Mouse (Mus musculus) hindbrain, embryonic 10.5 days (tissue): ENCODE data around the gene Gm2174. TPM values are rescaled to one million over a fixed set of nuclear protein-coding genes. Genes with fewer than 3 reads are reported as not detected.

Experiments
- DNase-seq: peaks from one replicate; pipeline ENCODE4 v3.0.0-alpha.2; 2017; ENCODE audit warnings: low spot score
- H3K27ac ChIP-seq: fragments of 300-500 bp; sonication (generic); 2 replicates; pipeline ENCODE4 v1.5.1; 2016; ENCODE audit warnings: mild to moderate bottlenecking, moderate library complexity
- H3K27me3 ChIP-seq: fragments of 300-500 bp; sonication (generic); 2 replicates; pipeline ENCODE4 v1.6.1; 2016; ENCODE audit warnings: mild to moderate bottlenecking; ENCODE audit not compliant: poor library complexity, insufficient read depth, severe bottlenecking
- H3K36me3 ChIP-seq: fragments of 300-500 bp; sonication (generic); 2 replicates; pipeline ENCODE4 v1.6.1; 2016; ENCODE audit warnings: mild to moderate bottlenecking, moderate library complexity
- H3K4me1 ChIP-seq: fragments of 300-500 bp; sonication (generic); replicated peaks from 2 replicates; pipeline ENCODE4 v1.6.1; 2016; ENCODE audit warnings: mild to moderate bottlenecking
- H3K4me3 ChIP-seq: fragments of 300-500 bp; sonication (generic); 2 replicates; pipeline ENCODE4 v1.5.1; 2016; ENCODE audit warnings: mild to moderate bottlenecking, moderate library complexity
- H3K9me3 ChIP-seq: fragments of 300-500 bp; sonication (generic); 2 replicates; pipeline ENCODE4 v1.6.1; 2016; ENCODE audit warnings: mild to moderate bottlenecking, moderate library complexity
- WGBS: fragments of 180-500 bp; shearing (Covaris S2); methylation state at CpG from one replicate; pipeline ENCODE4 v1.1.7; 2016; 5-methylcytosine and 5-hydroxymethylcytosine counted together
- polyA plus RNA-seq: library from polyadenylated mRNA; unstranded; fragments of >200 nt; fragmentation: Nextera tagmentation; extraction: Ambion mirVana; gene quantifications from 2 replicates; pipeline ENCODE4 v1.2.1, GENCODE M21; 2016

Gene Gm2174
- 0.57 and 1.3 TPM in 2 replicates for polyA plus RNA-seq

DNA sequence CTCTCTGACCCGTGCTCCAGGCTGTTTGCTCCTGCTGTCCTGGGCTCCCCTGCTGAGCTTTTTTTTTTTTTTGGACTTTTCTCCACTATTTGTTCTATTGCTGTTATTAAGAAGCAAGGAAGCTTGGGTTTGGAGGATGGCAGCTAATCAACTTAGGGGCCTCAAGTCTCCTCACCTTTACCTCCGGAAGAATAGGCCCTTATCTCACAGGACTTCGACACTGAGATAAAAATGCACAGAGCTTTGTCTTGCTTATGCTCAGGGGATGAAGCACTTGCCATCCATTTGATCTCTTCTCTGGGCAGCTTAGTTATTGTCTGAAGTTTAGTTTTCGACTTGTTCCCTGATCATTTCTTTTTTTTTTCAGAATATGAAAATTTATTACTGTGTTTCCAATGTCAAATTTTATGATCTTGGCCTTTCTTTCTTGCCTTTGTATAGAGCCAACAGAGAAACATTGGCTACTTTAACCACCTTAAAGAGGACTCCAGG lies at the start of gene Gm2174:
Gene Gm2174 (plus strand): TSS at position 442 of the 492 bp plus-strand sequence.
- Histone ChIP-seq H3K27me3 (no peaks in the 10 kb centered on the region), H3K9me3 (no peaks in the 10 kb centered on the region), H3K36me3 (no peaks in the 10 kb centered on the region), H3K4me3 (no peak within 1 kb of the TSS), H3K27ac (no peak within 1 kb of the TSS), H3K4me1 (no peaks in the 10 kb centered on the region)
- WGBS: 75% methylated on average over 4 of the region's 4 CpGs
- DNase-seq: no peak

DNA sequence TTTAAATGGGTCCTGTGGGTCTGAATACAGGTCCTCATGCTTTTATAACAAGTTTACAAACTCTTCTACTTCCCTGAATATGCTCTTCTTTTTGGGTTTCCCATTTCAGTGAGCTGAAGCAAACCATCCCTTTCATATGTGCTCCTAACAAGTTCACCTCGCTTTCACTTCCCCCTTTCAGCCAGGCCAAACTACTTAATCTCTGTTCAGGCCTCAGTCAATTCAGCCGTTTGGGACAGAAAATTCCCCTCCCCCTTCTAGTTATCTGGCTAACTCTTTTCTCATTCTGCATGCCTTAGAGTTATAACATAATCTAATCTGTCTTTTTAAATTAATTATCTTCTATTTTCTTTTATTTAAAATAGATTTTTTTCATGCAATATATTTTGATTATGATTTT lies 43.1 kb upstream of the Gm2174 start:
- WGBS: 42% methylated on average over 2 of the region's 2 CpGs
- H3K27ac ChIP-seq: no peak overlapping the region
- no peak overlapping the region for H3K4me3 ChIP-seq
- H3K9me3 ChIP-seq: no peaks in the 10 kb centered on the region
- H3K27me3 ChIP-seq: no peaks in the 10 kb centered on the region
- H3K4me1 ChIP-seq: no peaks in the 10 kb centered on the region
- no peak for DNase-seq
- no peaks in the 10 kb centered on the region for H3K36me3 ChIP-seq

DNA sequence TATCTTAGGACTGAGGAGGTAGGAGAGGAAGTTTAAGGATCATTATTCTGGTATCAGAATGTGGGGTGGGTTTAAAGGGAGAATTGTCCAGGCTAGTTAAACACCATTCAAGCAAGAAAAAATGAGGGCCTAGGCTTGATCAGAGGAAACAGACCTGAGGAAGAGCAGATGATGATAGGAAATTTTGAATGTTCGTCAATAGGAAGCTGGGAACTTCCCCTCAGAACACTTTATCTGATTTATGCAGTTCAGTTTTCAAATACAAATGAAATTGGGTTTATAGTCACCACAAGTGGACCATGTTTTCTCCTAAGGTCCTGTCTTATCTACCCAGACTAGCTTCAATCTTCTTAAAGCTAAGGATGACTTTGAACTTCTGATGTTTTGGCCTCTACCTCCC lies 42.3 kb upstream of the Gm2174 start:
- H3K4me3 ChIP-seq: no peak overlapping the region
- no peak for DNase-seq
- no peaks in the 10 kb centered on the region for H3K36me3 ChIP-seq
- H3K27ac ChIP-seq: no peak overlapping the region
- H3K27me3 ChIP-seq: no peaks in the 10 kb centered on the region
- H3K4me1 ChIP-seq: no peaks in the 10 kb centered on the region
- H3K9me3 ChIP-seq: no peaks in the 10 kb centered on the region
- WGBS: 69% methylated on average over 1 of the region's 1 CpGs

DNA sequence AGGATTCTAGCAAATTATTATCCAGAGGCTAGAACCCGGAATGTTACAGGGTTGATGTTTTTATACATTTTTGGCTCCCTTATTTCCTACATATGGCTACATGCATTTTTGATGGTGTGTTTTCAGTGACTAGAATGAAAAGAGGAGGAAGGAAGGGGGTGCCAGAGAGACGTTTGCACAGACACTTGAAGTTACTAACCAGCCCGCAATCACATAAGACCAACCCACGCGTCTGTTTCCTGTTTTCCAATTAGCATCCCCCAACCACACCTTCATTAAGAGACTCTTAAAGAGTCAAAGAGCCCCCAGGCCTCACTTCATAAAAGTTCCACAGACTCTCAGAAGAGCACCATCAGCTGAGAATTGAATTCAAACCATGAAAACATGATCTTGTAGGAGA lies 41.6 kb upstream of the Gm2174 start:
- no peaks in the 10 kb centered on the region for H3K4me1 ChIP-seq
- H3K36me3 ChIP-seq: no peaks in the 10 kb centered on the region
- DNase-seq: no peak
- 81% methylated on average over 5 of the region's 5 CpGs for WGBS
- no peak overlapping the region for H3K4me3 ChIP-seq
- H3K27ac ChIP-seq: no peak overlapping the region
- no peaks in the 10 kb centered on the region for H3K27me3 ChIP-seq
- H3K9me3 ChIP-seq: no peaks in the 10 kb centered on the region

DNA sequence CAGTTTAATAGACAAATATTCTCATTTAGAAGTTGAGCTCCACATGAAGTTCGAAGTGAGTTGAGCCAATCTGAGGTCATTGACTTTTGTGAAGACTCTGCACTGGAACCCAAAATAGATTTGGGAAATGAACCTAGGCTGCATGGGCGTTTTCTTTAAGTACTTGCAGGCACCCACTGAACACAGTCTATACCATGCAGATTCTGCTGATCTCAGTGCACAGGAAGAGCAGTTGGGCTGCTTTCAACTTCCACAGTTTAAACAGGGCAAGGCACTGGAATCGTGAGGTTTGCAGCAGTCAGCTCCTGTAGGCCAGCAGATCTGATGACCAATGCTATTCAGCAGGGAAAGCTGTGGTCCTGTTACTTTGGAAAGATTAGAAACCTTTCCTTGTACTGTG lies 31.5 kb upstream of the Gm2174 start:
- Histone ChIP-seq H3K9me3 (no peaks in the 10 kb centered on the region), H3K4me3 (no peak overlapping the region), H3K27me3 (no peaks in the 10 kb centered on the region), H3K36me3 (no peaks in the 10 kb centered on the region), H3K27ac (no peak overlapping the region), H3K4me1 (no peaks in the 10 kb centered on the region)
- 81% methylated on average over 3 of the region's 3 CpGs for WGBS
- DNase-seq: no peak

DNA sequence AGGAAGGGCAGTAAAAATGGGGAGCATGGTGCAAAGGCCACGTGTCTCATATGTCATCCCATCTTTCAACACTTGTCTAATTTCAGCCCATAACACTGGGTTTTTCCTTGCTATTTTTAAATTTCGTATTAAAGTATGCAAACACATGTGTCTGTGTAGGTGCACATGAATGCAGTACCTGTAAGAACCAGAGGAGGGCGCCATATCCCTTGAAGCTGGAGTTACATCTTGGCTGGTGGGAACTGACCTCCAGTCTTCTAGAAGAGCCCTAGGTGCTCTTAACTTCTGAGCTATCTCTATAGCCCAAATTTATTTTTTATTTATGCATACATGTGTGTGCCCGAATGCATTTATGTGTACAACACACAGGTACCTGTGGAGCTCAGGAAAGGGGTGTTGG lies 30.2 kb upstream of the Gm2174 start:
- H3K9me3 ChIP-seq: no peaks in the 10 kb centered on the region
- no peaks in the 10 kb centered on the region for H3K27me3 ChIP-seq
- H3K4me3 ChIP-seq: no peak overlapping the region
- H3K4me1 ChIP-seq: no peaks in the 10 kb centered on the region
- DNase-seq: no peak
- no peaks in the 10 kb centered on the region for H3K36me3 ChIP-seq
- H3K27ac ChIP-seq: no peak overlapping the region
- 72% methylated on average over 4 of the region's 4 CpGs for WGBS

DNA sequence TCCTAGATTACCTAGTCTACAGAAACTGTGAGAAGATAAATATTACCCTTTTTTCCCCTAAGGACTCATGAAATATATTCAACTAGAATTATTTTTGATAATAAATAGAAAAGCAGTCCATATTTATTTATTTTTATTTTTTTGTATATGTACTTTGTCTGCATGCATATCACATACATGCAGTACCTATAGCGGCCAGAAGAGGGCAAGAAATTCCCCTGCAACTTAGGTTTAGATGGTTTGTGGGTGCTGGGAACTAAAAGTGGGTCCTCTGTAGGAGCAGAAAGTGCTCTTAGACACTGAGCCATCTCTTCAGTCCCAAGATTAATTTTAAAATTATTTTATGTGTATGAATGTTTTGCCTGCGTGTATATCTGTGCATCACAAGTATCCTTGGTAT lies 17.2 kb upstream of the Gm2174 start:
- no peaks in the 10 kb centered on the region for H3K9me3 ChIP-seq
- WGBS: 39% methylated on average over 2 of the region's 2 CpGs
- no peaks in the 10 kb centered on the region for H3K27me3 ChIP-seq
- H3K36me3 ChIP-seq: no peaks in the 10 kb centered on the region
- no peaks in the 10 kb centered on the region for H3K4me1 ChIP-seq
- no peak overlapping the region for H3K4me3 ChIP-seq
- H3K27ac ChIP-seq: no peak overlapping the region
- no peak for DNase-seq

DNA sequence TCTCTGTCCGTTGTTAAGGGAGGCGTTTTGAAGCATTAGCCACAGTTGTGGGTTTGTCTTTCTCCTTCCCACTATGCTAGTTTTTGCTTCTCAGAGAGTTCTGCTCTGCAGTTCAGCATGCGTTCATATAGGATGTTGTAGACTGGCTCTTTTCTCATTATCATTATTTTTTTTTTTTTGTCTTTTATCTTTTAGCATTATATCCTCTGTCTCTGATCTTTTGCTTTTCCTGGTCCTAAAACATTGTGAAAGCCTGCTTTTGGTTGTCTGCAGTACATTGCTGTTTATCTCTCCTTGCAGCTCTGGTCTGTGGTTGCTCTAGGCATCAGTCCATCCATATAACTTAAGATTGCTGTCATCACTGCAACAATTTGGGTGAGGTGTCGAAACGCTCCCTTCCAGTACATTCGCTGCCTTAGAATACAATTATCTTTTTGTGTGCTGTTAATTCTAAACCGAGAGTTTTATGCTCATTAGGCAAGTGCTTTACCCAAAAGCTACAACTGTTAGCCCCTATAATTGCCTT lies 11.9 kb upstream of the Gm2174 start:
- 75% methylated on average over 7 of the region's 7 CpGs for WGBS
- no peak overlapping the region for H3K27ac ChIP-seq
- no peaks in the 10 kb centered on the region for H3K27me3 ChIP-seq
- DNase-seq: no peak
- no peaks in the 10 kb centered on the region for H3K9me3 ChIP-seq
- H3K4me1 ChIP-seq: no peaks in the 10 kb centered on the region
- H3K36me3 ChIP-seq: no peaks in the 10 kb centered on the region
- H3K4me3 ChIP-seq: no peak overlapping the region

DNA sequence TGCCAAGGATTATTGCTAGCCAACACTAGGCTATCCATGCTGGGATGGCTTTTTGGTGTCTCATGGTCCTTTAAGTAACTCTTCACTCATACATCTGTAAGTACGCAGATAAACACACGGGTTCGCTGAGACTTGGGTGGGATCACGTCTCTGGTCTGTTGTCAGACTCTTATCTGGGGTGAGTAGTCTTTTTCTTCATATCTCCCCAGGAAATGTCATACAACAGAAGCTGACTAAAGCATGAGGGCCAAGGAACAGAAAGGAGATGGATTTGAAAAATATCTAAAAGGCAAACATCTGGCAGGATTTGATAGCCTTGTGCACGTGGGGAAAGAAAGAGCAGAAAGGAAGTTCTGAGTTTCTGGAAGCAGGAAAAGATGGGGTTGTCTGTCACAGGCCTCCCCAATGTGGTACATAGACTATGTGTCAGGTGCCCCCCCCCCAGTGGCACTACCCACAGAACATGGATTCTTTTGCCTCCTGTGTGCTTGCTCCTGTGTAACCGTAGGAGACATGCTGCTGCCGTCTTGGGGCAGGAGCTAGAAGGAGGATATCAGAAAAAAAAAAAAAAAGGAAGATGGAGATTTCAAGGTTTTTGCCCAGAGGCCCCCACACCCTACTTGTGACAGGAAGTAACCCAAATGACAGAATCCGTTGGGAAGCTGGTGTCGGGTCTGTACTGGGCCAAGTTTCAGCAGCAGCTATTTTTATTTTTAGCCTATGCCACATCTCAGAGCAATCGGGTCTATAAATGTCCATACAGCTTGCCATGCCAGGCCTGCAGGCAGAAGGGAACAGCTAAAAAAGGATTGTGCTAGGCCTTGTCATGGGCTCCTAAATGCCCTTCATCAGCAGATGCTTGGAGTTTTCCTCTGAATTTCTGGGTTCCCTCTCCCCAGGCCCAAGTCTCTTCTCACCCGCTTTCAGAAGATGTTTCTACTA lies 1.0 kb upstream of the Gm2174 start:
- Histone ChIP-seq H3K27me3 (no peaks in the 10 kb centered on the region), H3K36me3 (no peaks in the 10 kb centered on the region)
- WGBS: 88% methylated on average over 11 of the region's 11 CpGs

DNA sequence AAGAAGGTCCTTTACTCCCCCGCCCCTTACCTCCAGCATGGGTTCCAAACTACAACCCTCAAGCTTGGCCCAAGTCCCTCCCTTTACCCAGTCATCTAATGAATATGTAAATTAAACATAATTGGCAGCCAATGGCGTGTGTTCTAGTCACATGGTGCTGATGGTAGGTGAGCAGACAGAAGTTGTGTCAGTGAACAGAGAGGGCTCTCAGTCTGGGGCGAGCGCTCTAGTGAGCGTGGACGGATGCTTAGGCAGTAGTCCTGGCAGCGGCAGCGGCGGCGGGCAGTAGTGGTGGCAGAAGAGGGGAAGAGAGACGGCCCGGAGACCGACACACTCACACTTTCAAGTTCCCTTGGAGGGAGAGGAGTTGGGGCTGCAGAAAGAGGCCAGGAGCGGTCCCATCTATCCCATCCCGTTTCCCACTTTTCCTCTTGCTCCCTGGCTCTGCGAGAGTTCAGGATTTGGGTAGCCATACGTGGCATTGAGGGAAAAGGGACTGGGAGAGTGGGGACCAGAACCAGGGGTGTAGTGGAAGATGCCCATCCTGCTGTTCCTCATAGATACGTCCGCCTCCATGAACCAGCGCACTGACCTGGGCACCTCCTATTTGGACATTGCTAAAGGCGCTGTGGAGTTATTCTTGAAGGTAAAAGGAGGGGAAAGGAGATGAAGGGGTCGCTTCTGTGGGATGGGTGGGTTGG lies 7.1 kb downstream of the Gm2174 start, which contains the start of gene Ints6l:
Gene Ints6l (plus strand): TSS at position 187 of the 701 bp plus-strand sequence.
- H3K9me3 ChIP-seq: no peaks in the 10 kb centered on the region
- peak within 1 kb of the TSS; percentile 95 for H3K27ac ChIP-seq
- H3K4me3 ChIP-seq: peak within 1 kb of the TSS; percentile 69
- WGBS: 16% methylated on average over 22 of the region's 22 CpGs
- H3K27me3 ChIP-seq: no peaks in the 10 kb centered on the region
- H3K36me3 ChIP-seq: no peaks in the 10 kb centered on the region
- peak; percentile 75 for DNase-seq
- H3K4me1 ChIP-seq: 0 out of 2 replicates have a peak, but pooled peaks cover 4% of the 10 kb centered on the region

More for the DNA sequence above, 1.0 kb upstream of the Gm2174 start:
- no peak for DNase-seq
- H3K9me3 ChIP-seq: no peaks in the 10 kb centered on the region
- H3K27ac ChIP-seq: no peak overlapping the region
- H3K4me1 ChIP-seq: no peaks in the 10 kb centered on the region
- H3K4me3 ChIP-seq: no peak overlapping the region

DNA sequence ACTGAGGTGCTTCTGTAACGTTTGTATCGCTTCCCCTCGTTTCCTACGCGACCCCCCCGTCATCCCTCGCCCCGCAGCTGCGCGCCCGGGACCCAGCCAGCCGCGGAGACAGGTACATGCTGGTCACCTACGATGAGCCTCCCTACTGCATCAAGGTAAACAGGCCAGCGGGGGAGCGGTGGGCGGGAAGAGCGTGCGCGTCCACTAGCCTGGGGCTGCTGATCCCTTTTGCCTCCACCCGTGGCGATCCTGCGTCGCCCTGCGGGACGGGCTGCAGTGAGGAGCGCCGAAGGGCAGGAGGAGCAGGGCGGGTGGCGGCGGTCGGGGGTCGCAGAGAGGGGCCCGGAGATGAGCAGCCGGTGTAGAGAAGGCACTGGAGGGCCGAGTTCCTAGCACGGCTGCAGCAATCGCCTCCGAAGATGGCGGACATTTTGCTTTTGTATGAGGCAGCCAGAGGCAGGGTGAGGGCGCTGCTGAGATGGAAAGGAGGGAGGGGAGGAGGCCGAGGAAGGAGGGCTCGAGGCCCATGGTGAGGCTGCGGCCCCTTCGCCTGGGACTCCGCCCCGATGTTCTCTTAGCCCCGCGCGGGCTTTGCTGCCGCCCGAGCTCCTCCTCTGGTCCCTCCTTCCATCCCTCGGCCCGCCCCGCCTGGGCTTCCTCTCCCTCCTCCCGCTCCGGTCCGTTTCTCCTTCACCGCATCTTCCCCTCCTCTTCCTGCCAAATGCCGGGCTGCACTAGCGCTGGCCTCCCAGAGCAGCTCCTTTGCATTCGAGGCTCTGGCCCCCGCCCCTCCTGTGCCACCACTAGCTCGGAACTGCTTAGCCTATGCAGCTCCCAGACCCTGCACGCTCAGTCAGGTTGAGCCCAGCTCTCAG lies 7.8 kb downstream of the Gm2174 start:
- H3K4me3 ChIP-seq: peak overlapping the region; percentile 69
- DNase-seq: peak; percentile 86
- H3K4me1 ChIP-seq: 0 out of 2 replicates have a peak, but pooled peaks cover 4% of the 10 kb centered on the region
- WGBS: 12% methylated on average over 59 of the region's 65 CpGs
- H3K27ac ChIP-seq: peak overlapping the region; percentile 95
- no peaks in the 10 kb centered on the region for H3K27me3 ChIP-seq
- H3K9me3 ChIP-seq: no peaks in the 10 kb centered on the region
- 0 out of 2 replicates have a peak, but pooled peaks cover 4% of the 10 kb centered on the region for H3K36me3 ChIP-seq

DNA sequence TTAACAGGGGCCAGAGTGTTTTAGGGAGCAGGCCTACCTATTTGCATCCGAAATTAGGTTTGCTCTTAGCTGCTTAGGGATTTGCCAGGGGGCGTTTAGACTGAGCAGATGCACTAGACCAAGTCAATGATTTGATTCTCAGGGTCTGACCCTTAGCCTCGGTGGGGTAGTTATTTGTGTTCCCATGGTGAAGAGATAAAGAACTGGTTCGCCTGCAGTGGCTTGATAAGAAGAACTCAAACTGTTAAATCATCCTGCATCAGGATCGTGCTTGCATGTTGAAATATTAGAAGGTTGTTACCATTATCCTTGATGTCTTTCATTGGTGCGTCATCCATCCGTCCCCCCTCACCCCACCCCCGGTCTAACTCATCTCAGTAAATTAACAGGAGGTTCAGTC lies 8.6 kb downstream of the Gm2174 start:
- no peak for DNase-seq
- Histone ChIP-seq H3K27ac (peak overlapping the region; percentile 95), H3K27me3 (no peaks in the 10 kb centered on the region), H3K4me1 (0 out of 2 replicates have a peak, but pooled peaks cover 4% of the 10 kb centered on the region), H3K36me3 (0 out of 2 replicates have a peak, but pooled peaks cover 4% of the 10 kb centered on the region), H3K4me3 (peak overlapping the region; percentile 69), H3K9me3 (no peaks in the 10 kb centered on the region)
- 20% methylated on average over 8 of the region's 8 CpGs for WGBS
